Mouse (Mus musculus) midbrain, postnatal 0 days (tissue): ENCODE measurements around the gene Ikzf3. TPM values are rescaled to one million over a fixed set of nuclear protein-coding genes. Genes with fewer than 3 reads are reported as not detected.

Experiments
- ATAC-seq: fragments of 200-750 bp; cut with Nextera tagmentation; 2 replicates; pipeline ENCODE4 v1.8.0; 2017; ENCODE audit warnings: moderate number of reproducible peaks, mild to moderate bottlenecking, moderate TSS enrichment, moderate library complexity; ENCODE audit not compliant: low FRiP score
- DNase-seq: peaks from one replicate; pipeline ENCODE4 v3.0.0-alpha.2; 2015; ENCODE audit warnings: low spot score
- H3K27ac ChIP-seq: fragments of 300-500 bp; sonication (generic); 2 replicates; pipeline ENCODE4 v1.5.1; 2014; ENCODE audit warnings: low read depth, mild to moderate bottlenecking, low read length, mixed read lengths
- H3K27me3 ChIP-seq: fragments of 300-500 bp; sonication (generic); 2 replicates; pipeline ENCODE4 v1.6.1; 2014; ENCODE audit warnings: low read length, control low read depth, mixed read lengths; ENCODE audit not compliant: insufficient read depth
- H3K36me3 ChIP-seq: fragments of 300-500 bp; sonication (generic); 2 replicates; pipeline ENCODE4 v1.6.1; 2014; ENCODE audit warnings: low read length, control low read depth, mixed read lengths; ENCODE audit not compliant: insufficient read depth
- H3K4me1 ChIP-seq: fragments of 300-500 bp; sonication (generic); 2 replicates; pipeline ENCODE4 v1.6.1; 2014; ENCODE audit warnings: mild to moderate bottlenecking, control low read depth, antibody characterized with exemption, low read length, mixed read lengths; ENCODE audit not compliant: insufficient read depth
- H3K4me2 ChIP-seq: fragments of 300-500 bp; sonication (generic); 2 replicates; pipeline ENCODE4 v1.6.1; 2014; ENCODE audit warnings: low read depth, mild to moderate bottlenecking, low read length, mixed read lengths; ENCODE audit not compliant: poor library complexity, severe bottlenecking
- H3K4me3 ChIP-seq: fragments of 300-500 bp; sonication (generic); 2 replicates; pipeline ENCODE4 v1.5.1; 2014; ENCODE audit warnings: low read depth, mild to moderate bottlenecking, low read length, moderate library complexity
- H3K9ac ChIP-seq: fragments of 300-500 bp; sonication (generic); replicated peaks from 2 replicates; pipeline ENCODE4 v1.6.1; 2014; ENCODE audit warnings: mild to moderate bottlenecking, low read length, moderate library complexity, mixed read lengths; ENCODE audit not compliant: poor library complexity, severe bottlenecking
- H3K9me3 ChIP-seq: fragments of 300-500 bp; sonication (generic); 2 replicates; pipeline ENCODE4 v1.6.1; 2016; ENCODE audit warnings: low read length, control low read depth
- CTCF ChIP-seq: IDR thresholded peaks from 2 replicates; pipeline ENCODE4 v1.5.1; 2016; ENCODE audit warnings: antibody characterized with exemption, mild to moderate bottlenecking
- WGBS: fragments of 180-500 bp; shearing (Covaris S2); extraction: QIAGEN DNeasy Blood & Tissue Kit; methylation state at CpG from one replicate; pipeline ENCODE4 v1.1.7; 2014; 5-methylcytosine and 5-hydroxymethylcytosine counted together
- polyA plus RNA-seq: library from polyadenylated mRNA; unstranded; fragments of >200 nt; fragmentation: Nextera tagmentation; extraction: Ambion mirVana; gene quantifications from 2 replicates; pipeline ENCODE4 v1.2.1, GENCODE M21; 2015
- total RNA-seq: library from RNA; depleted of rRNA; stranded (reverse); fragments of >200 nt; gene quantifications from 2 replicates; pipeline ENCODE4 v1.2.3, GENCODE M21; 2014

Gene Ikzf3
- total and polyA plus RNA-seq, 2 experiments from 2014 or later: 0.05 to 0.16 TPM

GRCm38 (mm10) chr11:98493394-98493793, 52.4 kb downstream of the Ikzf3 start:
- 72% methylated on average over 9 of the region's 9 CpGs for WGBS
- Histone ChIP-seq H3K27me3 (no peaks in the 10 kb centered on the region), H3K4me2 (no peak overlapping the region), H3K36me3 (no peaks in the 10 kb centered on the region), H3K27ac (no peak overlapping the region), H3K9ac (no peak overlapping the region), H3K4me1 (no peaks in the 10 kb centered on the region), H3K9me3 (no peaks in the 10 kb centered on the region), H3K4me3 (no peak overlapping the region)
- no peak for DNase-seq
- no peak for ATAC-seq
- TF ChIP-seq CTCF: no peak

- Histone ChIP-seq H3K4me2 (no peak overlapping the region), H3K4me3 (no peak overlapping the region), H3K9me3 (no peaks in the 10 kb centered on the region), H3K36me3 (no peaks in the 10 kb centered on the region), H3K4me1 (no peaks in the 10 kb centered on the region), H3K27me3 (no peaks in the 10 kb centered on the region), H3K9ac (no peak overlapping the region), H3K27ac (no peak overlapping the region)
- TF ChIP-seq CTCF: no peak
- ATAC-seq: no peak
- WGBS: 20% methylated on average over 7 of the region's 7 CpGs
- DNase-seq: no peak
Observed at GRCm38 (mm10) chr11:98492959-98493358, 52.9 kb downstream of the Ikzf3 start.

- DNase-seq (no peak), ATAC-seq (no peak)
- no peak for TF ChIP-seq CTCF
- no peak overlapping the region for H3K9ac ChIP-seq
- H3K36me3 ChIP-seq: no peaks in the 10 kb centered on the region
- H3K4me3 ChIP-seq: no peak overlapping the region
- no peak overlapping the region for H3K4me2 ChIP-seq
- no peaks in the 10 kb centered on the region for H3K4me1 ChIP-seq
- H3K27ac ChIP-seq: no peak overlapping the region
- no peaks in the 10 kb centered on the region for H3K27me3 ChIP-seq
- H3K9me3 ChIP-seq: no peaks in the 10 kb centered on the region
- 73% methylated on average over 7 of the region's 7 CpGs for WGBS
Observed at GRCm38 (mm10) chr11:98491571-98491970, 54.3 kb downstream of the Ikzf3 start.

GRCm38 (mm10) chr11:98488540-98489234, 57.1 kb downstream of the Ikzf3 start:
- DNase-seq (no peak), ATAC-seq (no peak)
- Histone ChIP-seq H3K36me3 (no peaks in the 10 kb centered on the region), H3K27me3 (0 out of 2 replicates have a peak, but pooled peaks cover 4% of the 10 kb centered on the region), H3K9ac (no peak overlapping the region), H3K4me2 (no peak overlapping the region), H3K4me1 (no peaks in the 10 kb centered on the region), H3K27ac (no peak overlapping the region), H3K9me3 (no peaks in the 10 kb centered on the region), H3K4me3 (no peak overlapping the region)
- WGBS: 77% methylated on average over 20 of the region's 20 CpGs
- TF ChIP-seq CTCF: no peak

- no peak for TF ChIP-seq CTCF
- no peak overlapping the region for H3K4me3 ChIP-seq
- H3K27ac ChIP-seq: no peak overlapping the region
- DNase-seq: no peak
- no peaks in the 10 kb centered on the region for H3K4me1 ChIP-seq
- WGBS: 68% methylated on average over 5 of the region's 5 CpGs
- H3K27me3 ChIP-seq: 0 out of 2 replicates have a peak, but pooled peaks cover 4% of the 10 kb centered on the region
- no peak for ATAC-seq
- H3K9me3 ChIP-seq: no peaks in the 10 kb centered on the region
- no peaks in the 10 kb centered on the region for H3K36me3 ChIP-seq
- no peak overlapping the region for H3K9ac ChIP-seq
- H3K4me2 ChIP-seq: no peak overlapping the region
Observed at GRCm38 (mm10) chr11:98487526-98488040, 58.2 kb downstream of the Ikzf3 start.

- Histone ChIP-seq H3K27me3 (0 out of 2 replicates have a peak, but pooled peaks cover 4% of the 10 kb centered on the region), H3K36me3 (no peaks in the 10 kb centered on the region), H3K27ac (no peak overlapping the region)
Observed at GRCm38 (mm10) chr11:98485749-98486148, 60.1 kb downstream of the Ikzf3 start.

More at GRCm38 (mm10) chr11:98485749-98486148, 60.1 kb downstream of the Ikzf3 start:
- H3K4me1 ChIP-seq: no peaks in the 10 kb centered on the region
- H3K4me2 ChIP-seq: no peak overlapping the region
- H3K9ac ChIP-seq: no peak overlapping the region
- DNase-seq: no peak
- no peak overlapping the region for H3K4me3 ChIP-seq
- H3K9me3 ChIP-seq: no peaks in the 10 kb centered on the region
- no peak for ATAC-seq
- no peak for TF ChIP-seq CTCF
- 89% methylated on average over 2 of the region's 2 CpGs for WGBS
